Mouse (Mus musculus): ENCODE measurements around the gene Actr3.

The Actr3 gene

DNA sequence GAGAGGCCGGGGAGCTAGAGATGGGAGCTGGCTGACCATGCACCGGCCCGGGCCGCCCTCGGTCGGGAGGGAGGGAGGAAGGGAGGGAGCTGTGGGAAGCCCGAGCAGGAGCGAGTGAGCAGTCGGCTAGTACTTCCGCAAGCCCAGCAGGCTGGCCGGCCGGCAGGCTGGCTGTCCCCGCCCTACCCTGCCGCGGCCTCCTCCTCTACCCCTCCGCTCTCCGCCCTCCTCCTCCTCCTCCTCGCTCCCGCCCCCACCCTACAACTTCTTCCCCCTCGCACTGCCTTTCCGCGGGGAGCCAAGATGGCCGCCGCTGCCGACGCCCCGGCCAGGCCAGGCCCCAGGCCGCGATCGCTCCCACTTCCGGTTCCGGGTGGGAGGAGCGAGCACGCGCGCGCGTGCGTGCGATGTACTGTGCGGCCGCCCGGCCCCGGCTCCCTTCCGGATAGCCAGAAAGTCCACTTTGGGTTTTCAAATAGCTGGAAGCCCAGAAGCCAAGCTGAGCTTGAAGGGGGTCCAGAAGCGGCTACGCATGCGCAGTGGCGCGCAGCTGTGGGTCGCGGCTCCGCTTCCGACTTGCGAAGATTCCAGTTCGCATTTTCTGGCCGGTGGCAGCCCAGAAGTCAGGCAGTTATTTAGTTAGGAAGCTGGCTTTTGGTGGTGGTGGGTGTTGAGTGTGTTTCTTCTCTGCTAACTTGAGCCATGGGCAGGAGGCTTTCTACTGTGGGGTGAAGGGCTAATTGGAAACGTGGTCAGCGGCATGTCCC, at the start of gene Actr3:
TSS of gene Actr3 (minus strand) at position 359 of the 767 bp plus-strand sequence.
- DNase-seq (ENCODE audit: low spot score in 2 of 2), result peak; percentile 100

DNA sequence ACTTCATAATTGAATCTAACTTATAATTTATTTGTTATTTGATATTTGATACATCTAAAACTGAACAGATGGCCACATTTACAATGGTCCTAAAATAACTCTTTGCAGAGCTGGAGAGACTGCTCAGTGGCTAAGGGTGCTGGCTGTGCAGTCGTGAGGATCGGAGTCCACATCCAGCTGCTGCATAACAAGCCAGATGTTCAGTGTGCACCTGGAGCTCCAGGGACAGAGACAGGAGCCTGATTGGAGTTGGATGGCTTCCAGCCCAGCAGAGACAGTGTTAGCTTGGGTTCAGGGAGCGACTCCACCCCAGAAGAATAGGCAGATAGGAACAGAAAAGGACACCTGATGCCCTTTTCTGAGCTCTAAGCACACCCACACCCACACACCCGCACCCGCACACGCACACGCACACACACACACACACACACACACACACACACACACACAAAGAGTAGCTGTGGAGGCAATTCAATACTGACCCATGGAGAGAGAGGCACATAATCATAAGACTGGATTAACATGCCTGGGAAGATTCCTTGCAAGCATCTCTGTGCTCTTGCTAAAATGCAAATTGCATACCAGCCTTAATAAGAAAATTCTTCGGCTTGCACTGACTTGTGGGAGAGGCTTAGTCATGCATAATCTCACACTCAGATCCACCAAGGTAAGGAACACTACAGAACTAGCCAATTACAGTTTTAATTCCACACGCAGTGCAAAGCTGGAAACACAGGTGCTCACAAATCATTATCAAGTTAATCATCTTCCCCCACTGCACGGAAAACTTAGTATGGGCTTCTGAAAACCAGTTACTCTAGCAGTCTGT, 47.1 kb upstream of the Actr3 start:
- no peak for DNase-seq (ENCODE audit: low spot score in 2 of 2)

- peak; percentile 32 to 36 for DNase-seq (ENCODE audit: low spot score in 2 of 2)
These were observed 46.3 kb upstream of the Actr3 start for GRCm38 (mm10) chr1:125481842-125482241.

DNA sequence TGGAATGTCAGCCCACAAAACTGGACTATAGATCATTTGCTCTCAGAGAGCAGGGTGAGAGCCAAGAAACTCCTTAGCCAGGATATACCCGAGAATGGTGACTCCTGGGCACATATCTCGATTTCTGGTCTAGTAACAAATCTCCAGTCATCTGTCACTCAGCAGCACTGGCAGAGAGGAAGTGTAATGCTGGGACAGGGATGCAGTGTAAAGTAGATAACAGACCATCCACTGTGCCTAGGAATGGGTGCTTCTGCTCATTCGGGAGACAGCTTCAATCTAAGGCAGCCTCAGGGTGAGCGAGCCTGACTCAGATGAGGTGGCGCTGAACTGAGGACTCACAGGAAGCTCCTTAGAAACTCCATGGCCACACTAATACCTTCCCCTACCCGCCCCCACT, 43.1 kb upstream of the Actr3 start:
- DNase-seq (ENCODE audit: low spot score in 2 of 2), result peak in 1 of 2 experiments; percentile 25

DNA sequence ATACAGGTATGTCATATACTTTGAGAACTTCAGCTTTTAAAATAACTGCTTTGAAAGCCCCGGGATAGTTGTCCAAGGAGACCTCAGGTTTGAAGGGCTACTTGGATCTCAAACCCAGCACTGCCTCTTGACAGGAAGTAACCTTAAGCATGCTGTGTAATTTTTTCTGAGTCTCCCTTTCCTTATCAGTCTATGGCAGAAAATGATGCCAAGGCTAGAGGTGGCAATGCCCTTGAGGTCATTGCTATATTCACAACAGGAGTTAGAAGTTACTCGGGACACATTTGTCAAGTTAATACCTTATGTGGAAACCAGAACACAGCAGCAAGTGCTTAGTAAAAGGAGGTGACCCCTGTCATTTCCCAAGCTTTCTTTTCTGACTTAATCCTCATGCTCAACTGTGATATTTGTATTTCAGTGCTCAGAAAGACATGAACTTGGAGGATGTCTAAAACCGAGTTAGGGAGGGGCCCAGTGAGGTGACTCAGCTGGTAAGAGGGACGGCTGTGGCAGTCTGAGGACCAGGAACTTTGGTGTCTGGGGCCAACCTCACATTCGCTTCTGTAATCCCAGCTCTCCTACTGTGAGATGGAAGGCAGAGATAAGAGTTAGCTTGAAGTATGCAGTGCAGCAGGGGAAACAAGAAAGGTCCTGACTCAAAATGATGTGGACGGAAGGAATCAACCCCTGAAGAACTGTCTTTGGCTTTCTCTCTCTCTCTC, 40.6 kb upstream of the Actr3 start:
- no peak for DNase-seq (ENCODE audit: low spot score in 2 of 2)

DNA sequence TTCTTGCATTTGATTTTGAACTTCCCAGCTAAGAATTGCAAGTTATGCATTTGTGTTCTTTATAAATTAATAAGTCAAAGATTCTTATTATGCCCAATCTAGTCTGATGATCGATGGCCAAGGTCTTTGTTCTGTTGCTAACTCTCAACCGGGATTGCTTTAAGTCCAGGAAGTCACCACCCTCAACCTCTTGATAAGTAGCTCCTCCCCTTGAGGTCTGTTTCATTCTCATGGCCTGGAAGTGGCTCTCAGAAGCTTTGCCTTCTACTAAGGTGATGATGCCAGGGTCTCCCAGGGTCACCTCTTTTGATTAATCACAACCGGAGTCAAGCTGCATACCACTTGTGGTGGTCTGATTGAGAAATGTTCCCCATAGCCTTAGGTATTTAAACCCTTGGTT, 38.3 kb upstream of the Actr3 start:
- DNase-seq (ENCODE audit: low spot score in 2 of 2), result no peak

DNA sequence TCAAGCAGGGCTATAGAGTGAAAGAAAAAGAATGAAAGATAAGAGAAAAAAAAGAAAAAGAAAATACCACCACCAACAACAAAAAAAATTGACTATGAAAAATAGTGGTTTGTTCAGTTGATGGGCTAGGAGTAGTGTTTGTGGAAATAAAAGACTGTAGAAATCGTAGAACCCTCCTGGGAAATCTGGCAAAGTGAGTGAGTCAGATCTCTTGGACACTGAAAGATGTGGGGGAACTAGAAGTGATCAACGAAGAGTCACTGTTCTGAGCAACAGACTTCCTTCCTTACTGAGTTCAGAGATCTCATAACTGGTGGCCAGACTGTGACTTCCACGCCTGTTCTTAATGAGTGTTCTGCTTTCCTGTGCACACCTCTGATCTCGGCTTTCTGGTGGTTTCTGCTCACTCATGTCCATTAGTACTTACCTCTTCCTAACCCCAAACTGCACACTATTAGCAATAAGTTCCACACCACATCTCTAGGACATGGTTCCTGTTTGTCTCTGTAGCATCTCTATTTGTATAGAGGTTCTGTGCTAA, 37.7 kb upstream of the Actr3 start:
- peak; percentile 11 to 14 for DNase-seq (ENCODE audit: low spot score in 2 of 2)

GRCm38 (mm10) chr1:125470805-125471648, 35.5 kb upstream of the Actr3 start:
- DNase-seq (ENCODE audit: low spot score in 2 of 2), result peak; percentile 12 to 23

- DNase-seq (ENCODE audit: low spot score in 2 of 2), result no peak
These were observed 32.4 kb upstream of the Actr3 start for GRCm38 (mm10) chr1:125467936-125468335.

- peak in 1 of 2 experiments; percentile 56 for DNase-seq (ENCODE audit: low spot score in 2 of 2)
These were observed 31.2 kb upstream of the Actr3 start for GRCm38 (mm10) chr1:125466621-125467257.

DNA sequence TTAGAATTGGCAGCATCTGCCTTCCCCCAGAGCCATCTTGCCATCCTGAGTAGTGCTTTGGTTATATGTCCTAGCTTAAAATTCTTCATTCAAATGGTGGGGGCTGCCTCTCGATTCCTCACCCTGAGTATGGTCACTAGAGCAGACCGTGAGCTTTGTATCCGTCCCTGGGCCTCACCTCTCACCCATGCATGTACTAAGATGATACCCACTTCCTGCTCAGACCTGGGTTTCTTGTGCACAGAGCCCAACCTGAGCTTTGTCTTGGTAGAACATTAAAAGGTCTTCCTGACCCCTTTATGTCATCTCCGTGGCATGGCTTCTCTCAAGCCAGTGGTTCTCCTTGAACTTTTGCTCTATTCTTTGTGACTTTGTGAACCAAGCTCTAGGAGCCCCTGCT, 28.5 kb upstream of the Actr3 start:
- no peak for DNase-seq (ENCODE audit: low spot score in 2 of 2)

GRCm38 (mm10) chr1:125463349-125463748, 27.8 kb upstream of the Actr3 start:
- DNase-seq (ENCODE audit: low spot score in 2 of 2), result no peak

DNA sequence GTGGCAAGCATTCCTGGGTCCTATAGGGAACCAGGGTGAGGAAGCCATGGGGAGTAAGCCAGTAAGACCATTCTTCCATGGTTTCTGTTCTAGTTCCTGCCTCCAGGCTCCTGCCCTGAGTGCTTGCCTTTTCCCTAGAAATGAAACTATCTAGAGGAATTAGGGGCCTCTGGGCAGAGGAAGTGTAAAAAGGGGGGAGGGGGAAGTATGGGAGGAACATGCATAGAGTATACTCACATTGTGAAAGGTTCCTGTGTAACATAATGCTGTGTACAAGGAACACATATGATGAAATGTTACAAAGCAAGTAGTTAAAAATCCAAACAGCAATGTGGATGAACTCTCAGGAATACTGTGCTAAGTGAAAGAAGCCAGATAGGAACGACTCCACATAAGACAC, 27.4 kb upstream of the Actr3 start:
- DNase-seq (ENCODE audit: low spot score in 2 of 2), result peak in 1 of 2 experiments; percentile 13

DNA sequence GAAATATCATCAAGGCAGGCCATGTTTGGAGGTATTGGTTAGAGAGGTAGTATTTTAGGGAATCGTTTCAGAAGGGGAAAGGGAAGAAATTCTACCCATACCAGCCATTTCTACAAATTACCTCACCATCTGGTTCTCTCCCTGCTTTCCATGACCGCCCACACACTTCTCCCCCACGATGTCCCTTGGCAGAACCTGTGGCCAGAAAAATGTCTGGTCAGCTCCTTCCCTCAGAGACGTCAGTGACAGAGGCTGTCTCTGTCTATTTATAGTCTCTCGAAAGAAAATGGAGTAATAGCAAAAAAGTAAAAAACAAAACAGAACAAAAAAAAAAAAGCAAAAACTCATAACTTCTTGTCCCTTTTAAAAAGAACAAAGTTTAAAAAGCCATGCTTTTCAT, 23.0 kb upstream of the Actr3 start:
- DNase-seq (ENCODE audit: low spot score in 2 of 2), result peak; percentile 25 to 37

- no peak for DNase-seq (ENCODE audit: low spot score in 2 of 2)
These were observed 19.6 kb upstream of the Actr3 start for GRCm38 (mm10) chr1:125455128-125455527.

DNA sequence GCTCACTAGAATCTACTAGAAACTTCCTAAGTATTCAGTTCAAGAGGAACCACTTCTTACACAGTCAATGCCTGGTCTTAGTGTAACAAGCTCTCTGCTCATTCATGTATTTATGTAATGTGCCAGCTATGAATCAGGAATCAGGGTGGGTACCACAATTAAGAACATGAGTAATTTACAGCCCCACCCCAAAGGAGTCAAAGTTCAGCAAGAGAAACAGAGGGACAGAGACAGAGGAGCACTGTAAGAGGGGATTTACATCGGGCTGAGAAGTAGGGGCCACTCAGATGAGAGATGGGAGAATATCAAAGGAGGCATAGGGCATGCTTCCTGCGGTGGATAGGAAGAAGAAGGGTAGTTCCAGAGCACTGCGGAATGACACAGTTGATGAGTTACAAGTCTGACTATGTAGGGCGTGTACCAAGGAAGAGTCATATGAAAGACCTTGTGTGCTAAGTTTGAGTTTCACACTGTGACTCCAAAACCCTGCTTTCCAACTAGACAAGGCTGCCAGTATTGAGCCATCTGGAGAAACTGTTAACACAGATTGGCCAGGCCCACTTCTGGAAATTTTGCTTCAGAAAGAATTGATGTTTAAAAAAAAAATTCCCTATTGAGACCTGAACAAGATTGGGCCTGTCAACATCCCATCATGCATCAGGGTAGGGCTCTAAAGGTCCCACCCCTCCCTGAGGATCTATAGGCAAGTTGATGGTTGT, 14.9 kb upstream of the Actr3 start:
- DNase-seq (ENCODE audit: low spot score in 2 of 2), result no peak

GRCm38 (mm10) chr1:125447926-125448325, 12.4 kb upstream of the Actr3 start:
- no peak for DNase-seq (ENCODE audit: low spot score in 2 of 2)

DNA sequence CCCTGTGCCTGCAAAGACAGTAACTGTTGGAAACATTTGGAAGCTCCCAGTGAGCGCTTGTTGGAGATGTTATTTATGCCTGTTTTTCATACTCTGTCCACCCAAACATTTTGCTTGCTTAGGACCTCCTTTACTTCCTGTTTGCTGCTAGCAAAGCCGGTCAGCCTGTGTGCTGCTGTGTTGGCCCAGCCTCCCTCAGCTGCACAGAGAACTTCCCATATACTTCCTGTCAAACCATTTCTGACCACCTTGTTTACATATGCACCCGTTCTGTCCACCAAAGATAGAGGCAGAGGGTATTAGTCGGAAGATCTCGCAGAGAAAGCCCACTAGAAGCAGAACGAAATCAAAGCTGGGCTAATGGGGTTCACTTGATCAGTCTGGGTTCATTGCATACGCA, 6.2 kb upstream of the Actr3 start:
- peak in 1 of 2 experiments; percentile 48 for DNase-seq (ENCODE audit: low spot score in 2 of 2)

GRCm38 (mm10) chr1:125441251-125441650, 5.7 kb upstream of the Actr3 start:
- DNase-seq (ENCODE audit: low spot score in 2 of 2), result no peak

DNA sequence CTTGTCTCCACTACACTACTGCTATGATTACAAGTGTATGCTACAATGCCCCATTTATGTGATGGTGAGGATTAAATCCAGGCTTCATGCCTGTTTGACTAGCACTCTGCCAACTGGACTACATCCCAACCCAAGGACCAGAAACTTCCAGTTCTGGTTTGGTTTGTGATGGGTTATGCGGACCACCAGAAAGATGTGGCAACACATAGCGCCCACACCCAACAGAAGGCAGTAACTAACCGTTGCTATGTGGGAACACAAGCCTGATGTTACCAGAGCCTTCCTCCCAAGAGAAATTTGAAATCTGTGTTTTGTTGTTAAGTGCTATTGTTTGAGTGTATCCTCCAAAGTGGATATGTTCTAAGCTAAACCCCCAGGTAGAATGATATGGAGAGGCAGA, 4.0 kb upstream of the Actr3 start:
- DNase-seq (ENCODE audit: low spot score in 2 of 2), result no peak

Measured in heart, adult 9 months (tissue).